Mouse (Mus musculus) heart, postnatal 0 days (tissue): ENCODE measurements around the gene Unkl.

ENCODE experiments used
- CTCF ChIP-seq: IDR thresholded peaks from 2 replicates; pipeline ENCODE4 v1.5.1; 2016; ENCODE audit warnings: antibody characterized with exemption, control low read depth, low read depth
- EP300 ChIP-seq: IDR thresholded peaks from 2 replicates; pipeline ENCODE4 v1.6.1; 2016; ENCODE audit warnings: antibody characterized with exemption, low read depth

- TF ChIP-seq EP300: no peak
- TF ChIP-seq CTCF: no peak
Observed at GRCm38 (mm10) chr17:25188150-25189031, at the start of gene Unkl.
